Mouse (Mus musculus) gastrocnemius, postnatal 36 days (tissue): ENCODE results near the gene Usp48. TPM values are rescaled to one million over a fixed set of nuclear protein-coding genes. Genes with fewer than 3 reads are reported as not detected.

Experiments
- DNase-seq, 2 experiments: peaks; one replicate each; pipeline ENCODE4 v3.0.0; 2022
- intact Hi-C: fragments of 180-260 bp; cut with DNase I; formaldehyde crosslinking; loops from one replicate; pipeline ENCODE4 v1.15.1; 2025
- total RNA-seq, 2 experiments: library from RNA; stranded (reverse); gene quantifications; 2 replicates each; pipeline ENCODE4 v1.2.3; 2021

Gene Usp48
- total RNA-seq, 2 experiments from 2014 or later: 23.3 to 25.9 TPM

GRCm38 (mm10) chr4:137680721-137681120 lies 87.2 kb downstream of the Usp48 start:
- intact Hi-C loops: no loop called here
- DNase-seq: no peak

- DNase-seq: no peak
These were observed 88.0 kb downstream of the Usp48 start for GRCm38 (mm10) chr4:137681408-137682104.

GRCm38 (mm10) chr4:137682961-137683453 lies 89.5 kb downstream of the Usp48 start:
- no peak for DNase-seq
- intact Hi-C loops: loop anchor here (1.0 kb wide), 1 partner anchor 39 kb away; no protein-coding TSS in a partner anchor

More at GRCm38 (mm10) chr4:137681408-137682104, 88.0 kb downstream of the Usp48 start:
- intact Hi-C loops: no loop called here

DNA sequence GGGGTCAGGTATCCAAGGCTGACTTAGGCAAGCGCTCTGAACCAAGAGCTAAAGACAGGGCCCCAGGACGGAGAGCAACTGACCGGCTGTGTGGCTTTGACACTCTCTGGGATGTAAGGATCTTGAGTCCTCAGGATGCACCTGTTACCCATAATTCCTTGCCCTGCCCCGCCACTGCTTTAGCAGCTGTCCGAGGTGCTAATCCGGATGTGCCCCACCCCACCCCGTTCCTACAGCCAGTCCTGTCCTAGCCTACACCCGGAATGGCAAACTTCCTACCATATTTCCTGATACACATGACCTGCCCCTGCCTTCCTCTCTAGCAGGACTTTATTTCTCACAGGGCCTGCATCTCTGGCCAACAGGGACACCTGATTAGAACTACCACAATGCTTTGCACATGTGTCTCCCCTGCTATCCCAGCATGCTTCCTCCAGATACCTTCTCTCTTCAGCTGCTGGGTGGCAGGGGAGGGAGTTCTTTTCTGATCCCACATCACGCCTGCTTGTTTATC lies 91.3 kb downstream of the Usp48 start:
- intact Hi-C loops: no loop called here
- no peak for DNase-seq

DNA sequence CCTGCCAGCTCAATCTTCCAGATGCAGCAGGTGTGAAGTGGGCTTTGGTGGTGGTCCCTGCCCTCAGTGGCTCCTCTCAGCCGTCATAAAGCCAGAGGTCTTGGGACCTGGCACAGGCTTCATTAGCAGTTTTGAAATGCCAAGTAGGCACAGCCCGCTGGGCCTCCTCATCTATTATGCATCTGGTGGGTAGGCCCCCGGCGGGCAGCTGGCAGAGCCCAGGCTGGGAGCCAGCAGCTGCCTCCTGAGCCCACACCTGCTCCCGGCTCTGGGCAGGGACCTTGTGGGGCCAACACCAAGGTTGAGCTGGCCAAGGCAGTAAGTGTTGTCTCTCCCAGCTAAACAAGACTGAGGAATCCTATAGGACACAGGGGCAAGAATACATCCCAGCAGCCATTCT lies 92.7 kb downstream of the Usp48 start:
- intact Hi-C loops: no loop called here
- no peak for DNase-seq

GRCm38 (mm10) chr4:137687234-137687825 lies 93.8 kb downstream of the Usp48 start:
- no peak for DNase-seq
- intact Hi-C loops: no loop called here

GRCm38 (mm10) chr4:137692107-137692902 lies 98.8 kb downstream of the Usp48 start:
- intact Hi-C loops: no loop called here
- no peak for DNase-seq

DNA sequence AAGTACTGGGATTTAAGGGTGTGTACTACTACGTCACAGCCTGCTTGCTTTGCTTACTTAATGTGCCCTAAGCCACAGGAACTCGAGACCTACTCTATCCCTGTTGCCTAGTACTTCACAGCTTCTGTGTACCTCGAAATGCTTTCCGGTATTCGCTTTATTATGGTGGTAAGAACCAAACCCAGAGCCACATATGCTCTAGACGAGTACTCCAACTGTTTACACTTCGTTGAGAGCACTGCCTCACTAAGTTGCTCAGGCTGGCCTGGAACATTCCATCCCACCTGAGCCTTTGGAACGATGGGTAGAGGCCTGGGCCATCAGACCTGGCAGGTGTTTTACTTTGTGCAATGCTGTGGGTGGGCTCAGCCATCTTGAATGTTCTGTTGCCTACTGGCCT lies 101.7 kb downstream of the Usp48 start:
- intact Hi-C loops: no loop called here
- DNase-seq: no peak

GRCm38 (mm10) chr4:137695900-137696299 lies 102.3 kb downstream of the Usp48 start:
- intact Hi-C loops: no loop called here
- no peak for DNase-seq

GRCm38 (mm10) chr4:137697156-137697885 lies 103.8 kb downstream of the Usp48 start:
- DNase-seq: no peak
- intact Hi-C loops: no loop called here

GRCm38 (mm10) chr4:137698076-137698985 lies 104.8 kb downstream of the Usp48 start:
- DNase-seq: no peak
- intact Hi-C loops: no loop called here

DNA sequence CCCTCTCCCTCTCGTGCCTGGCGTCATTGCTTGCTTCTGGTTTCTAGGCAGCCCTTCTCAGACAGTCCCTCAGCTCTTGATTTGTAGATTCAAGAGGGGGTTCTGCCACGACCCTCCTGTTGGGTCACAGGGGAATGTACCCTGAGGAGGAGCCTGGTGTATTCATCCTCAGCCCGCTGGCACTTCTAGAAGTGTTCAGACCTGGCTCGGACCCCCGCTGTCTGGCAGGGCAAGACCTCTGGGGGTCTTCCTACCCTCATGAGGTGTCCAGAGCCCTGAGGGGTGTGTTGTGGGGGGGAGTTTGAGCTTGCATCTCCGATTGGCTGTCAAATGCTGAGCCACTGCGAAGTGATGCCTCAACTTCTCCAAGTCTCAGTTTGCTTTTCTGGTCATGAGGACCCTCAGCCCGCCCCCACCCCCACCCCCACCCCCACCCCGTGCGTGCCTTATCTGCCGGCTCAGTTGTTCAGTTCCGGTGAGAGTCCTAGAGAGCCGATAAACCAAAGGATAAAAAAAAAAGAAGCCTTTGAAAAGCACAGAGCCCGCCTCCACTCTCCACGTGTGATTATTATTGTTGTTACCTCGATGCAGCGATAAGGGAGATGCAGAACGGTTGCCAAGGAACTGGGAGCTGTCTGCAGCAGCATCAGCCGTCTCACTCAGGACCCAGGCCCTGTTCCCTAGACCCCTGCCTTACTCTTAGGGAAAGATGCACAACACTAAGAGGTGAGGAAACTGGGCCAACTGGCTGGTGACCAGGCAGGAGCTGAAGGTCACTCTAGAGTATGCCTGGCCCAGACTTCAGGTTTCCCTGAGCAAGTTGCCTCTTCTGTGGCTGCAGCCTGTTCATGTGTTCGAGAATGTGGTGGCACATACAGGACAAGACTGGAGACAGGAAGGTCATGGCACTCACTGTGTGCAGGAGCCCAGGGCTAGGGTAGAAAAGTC lies 106.0 kb downstream of the Usp48 start:
- DNase-seq: no peak
- intact Hi-C loops: no loop called here

GRCm38 (mm10) chr4:137700960-137701359 lies 107.4 kb downstream of the Usp48 start:
- intact Hi-C loops: no loop called here

DNA sequence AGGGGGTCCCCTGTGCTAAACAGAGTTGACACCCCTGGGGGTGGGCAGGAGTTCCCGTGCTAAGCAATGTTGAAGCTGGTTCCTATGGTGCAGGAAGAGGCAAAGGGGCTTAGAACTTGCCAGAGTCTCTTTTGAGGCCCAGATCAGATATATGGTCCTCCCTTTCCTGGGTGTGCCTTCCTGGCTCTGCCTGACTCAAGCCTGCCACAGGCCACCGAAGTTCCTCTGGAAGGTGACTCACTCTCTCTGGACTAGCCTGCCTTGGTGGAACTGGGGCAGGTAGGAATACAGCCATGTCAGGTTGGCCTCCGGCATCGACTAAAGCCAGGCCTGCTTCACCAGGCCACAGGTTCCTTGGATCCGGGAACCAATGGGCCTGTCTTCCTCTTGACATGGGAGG lies 109.5 kb downstream of the Usp48 start:
- intact Hi-C loops: no loop called here
- DNase-seq: no peak

More at GRCm38 (mm10) chr4:137700960-137701359, 107.4 kb downstream of the Usp48 start:
- DNase-seq: no peak

DNA sequence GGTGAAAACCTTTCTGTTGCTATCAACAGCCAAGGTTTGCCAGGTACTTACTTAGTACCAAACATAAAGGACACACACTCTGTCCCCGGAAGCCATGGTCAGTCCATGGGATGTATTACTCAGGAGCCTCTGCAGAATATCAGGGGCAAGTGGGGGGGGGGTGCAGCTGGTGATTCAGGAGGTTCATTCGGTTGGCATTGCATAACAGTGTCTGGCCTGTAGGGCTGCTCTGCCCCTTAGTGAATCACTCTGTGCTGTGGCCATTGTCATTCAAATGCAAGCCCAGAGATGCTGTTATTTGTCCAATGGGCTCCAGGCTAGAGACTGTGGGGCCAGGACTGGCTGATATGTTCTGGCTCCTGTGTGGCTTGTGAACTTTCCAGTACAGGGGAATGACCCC lies 111.0 kb downstream of the Usp48 start:
- intact Hi-C loops: no loop called here
- DNase-seq: no peak

DNA sequence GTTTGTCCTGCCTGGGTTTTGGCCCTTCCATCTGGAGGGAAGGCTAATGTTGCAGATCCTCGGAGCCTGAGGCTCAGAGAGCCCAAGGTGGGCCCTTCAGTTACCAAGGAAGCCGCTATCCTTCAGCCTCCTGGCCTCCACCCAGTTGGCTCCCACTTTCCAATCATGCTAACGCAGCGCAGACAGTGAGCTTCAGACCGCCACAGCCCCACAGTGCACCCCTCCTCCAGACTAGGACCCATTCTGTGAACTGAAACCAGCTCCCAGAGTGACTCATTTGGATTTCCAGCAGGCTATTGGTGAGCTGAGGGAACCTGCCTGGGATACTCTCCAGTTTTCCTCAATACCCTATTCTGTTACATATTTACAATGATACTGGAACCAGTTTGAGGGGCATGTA lies 111.8 kb downstream of the Usp48 start:
- DNase-seq: no peak
- intact Hi-C loops: no loop called here

DNA sequence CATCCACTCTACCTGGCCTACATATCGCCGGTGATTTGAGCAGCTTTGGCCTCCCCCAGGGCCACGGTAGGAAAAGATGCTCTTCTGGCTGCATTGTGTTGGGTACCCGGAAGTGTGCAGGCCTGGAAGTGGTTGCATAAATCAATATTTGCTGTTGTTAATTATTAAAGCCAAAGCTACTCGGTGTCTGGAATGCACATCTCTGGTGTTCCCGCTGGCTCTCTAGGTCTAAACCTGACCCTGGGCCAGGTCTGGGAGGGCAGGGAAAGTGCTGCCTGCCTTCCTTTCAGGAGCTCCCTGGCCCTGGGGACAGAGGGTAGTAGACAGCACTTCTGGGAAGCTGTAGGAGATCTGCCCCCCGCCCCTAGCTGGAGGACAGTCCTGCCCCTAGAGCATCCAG lies 113.0 kb downstream of the Usp48 start:
- DNase-seq: no peak
- intact Hi-C loops: no loop called here
